Mouse (Mus musculus): ENCODE data around the gene Dhx8. TPM values are rescaled to one million over a fixed set of nuclear protein-coding genes. Genes with fewer than 3 reads are reported as not detected.

Dhx8 gene
- total RNA-seq, 4 experiments from 2014 or later, result 25.0 to 30.3 (median 28.0) TPM

GRCm38 (mm10) chr11:101801386-101801785 is 68.7 kb downstream of the Dhx8 start:
- DNase-seq, result no peak

GRCm38 (mm10) chr11:101805113-101805704 is 72.5 kb downstream of the Dhx8 start:
- DNase-seq, result no peak

DNA sequence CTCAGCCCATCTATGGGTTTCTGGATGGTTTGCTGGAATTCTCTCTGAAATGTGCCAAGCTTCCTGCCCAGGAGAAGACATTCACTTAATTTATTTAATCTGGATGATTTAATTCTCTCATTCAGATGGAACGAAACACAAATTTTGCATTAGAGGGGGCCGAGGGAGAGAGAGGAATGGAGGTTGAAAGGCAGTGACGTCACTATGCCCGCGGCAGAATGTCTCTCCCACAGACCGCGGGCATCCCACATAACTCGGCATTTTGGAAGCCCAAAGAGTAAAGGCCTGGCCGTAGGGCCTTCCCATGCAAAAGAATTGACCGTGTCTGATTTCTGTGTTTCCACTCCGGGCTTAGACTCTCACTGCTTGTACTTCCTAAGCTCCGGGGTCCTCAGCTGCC is 74.0 kb downstream of the Dhx8 start:
- no peak for DNase-seq

GRCm38 (mm10) chr11:101807266-101807665 is 74.5 kb downstream of the Dhx8 start:
- DNase-seq, result no peak

- DNase-seq, result no peak
These were observed 76.5 kb downstream of the Dhx8 start for GRCm38 (mm10) chr11:101809060-101809828.

DNA sequence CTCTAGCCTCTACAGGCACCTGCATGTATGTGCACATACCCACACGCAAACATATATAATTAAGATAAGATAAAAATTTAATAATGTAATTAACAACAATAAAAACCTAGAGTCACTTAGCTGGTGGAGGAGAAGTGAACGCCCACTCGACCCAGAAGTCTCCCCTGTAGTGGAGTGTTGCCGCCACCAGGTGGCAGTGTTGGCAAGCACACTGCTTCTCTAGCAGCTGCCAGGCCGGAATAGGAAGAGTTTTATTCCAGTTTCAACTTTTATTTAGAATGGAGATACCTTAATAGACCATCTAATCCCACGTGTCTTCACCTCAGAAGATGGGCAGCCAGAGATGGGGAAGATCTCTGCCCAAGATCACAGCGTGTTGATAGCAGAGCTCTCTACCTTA is 80.5 kb downstream of the Dhx8 start:
- DNase-seq, result peak; percentile 47

DNA sequence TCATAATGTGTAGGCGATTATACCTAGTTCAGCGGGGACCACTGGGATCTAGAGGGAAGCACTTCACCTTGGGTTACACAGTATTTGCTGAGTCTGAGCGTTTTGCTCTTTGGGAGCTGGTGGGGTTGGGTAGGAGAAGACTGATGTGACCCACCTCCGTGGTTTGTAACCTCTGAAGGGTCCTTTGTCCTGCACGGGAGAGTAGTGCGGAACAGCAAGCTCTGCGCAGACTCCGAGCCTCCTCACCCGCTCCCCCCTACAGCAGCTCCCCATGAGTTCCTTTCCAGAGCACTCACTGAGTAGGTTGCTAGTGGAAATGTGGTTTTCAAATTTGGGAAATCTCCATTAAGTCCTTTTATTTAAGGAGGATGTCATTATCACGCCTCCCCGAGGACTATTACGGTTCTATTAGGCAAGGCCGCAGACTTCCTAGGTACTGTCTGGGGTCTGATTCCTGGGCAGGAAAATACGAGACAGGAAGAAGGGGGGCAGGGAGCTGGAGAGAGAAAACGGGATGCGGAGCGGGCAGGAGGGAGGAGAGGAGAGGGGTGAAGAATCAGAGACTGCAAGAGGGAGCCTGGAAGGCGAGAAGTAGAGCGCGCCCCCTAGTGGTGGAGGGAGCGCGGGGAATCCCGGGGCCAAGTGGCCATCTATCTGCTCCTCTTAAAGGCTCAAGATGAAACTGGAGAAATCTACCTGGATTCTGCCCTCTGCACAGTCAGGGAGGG is 81.8 kb downstream of the Dhx8 start:
- no peak for DNase-seq

DNA sequence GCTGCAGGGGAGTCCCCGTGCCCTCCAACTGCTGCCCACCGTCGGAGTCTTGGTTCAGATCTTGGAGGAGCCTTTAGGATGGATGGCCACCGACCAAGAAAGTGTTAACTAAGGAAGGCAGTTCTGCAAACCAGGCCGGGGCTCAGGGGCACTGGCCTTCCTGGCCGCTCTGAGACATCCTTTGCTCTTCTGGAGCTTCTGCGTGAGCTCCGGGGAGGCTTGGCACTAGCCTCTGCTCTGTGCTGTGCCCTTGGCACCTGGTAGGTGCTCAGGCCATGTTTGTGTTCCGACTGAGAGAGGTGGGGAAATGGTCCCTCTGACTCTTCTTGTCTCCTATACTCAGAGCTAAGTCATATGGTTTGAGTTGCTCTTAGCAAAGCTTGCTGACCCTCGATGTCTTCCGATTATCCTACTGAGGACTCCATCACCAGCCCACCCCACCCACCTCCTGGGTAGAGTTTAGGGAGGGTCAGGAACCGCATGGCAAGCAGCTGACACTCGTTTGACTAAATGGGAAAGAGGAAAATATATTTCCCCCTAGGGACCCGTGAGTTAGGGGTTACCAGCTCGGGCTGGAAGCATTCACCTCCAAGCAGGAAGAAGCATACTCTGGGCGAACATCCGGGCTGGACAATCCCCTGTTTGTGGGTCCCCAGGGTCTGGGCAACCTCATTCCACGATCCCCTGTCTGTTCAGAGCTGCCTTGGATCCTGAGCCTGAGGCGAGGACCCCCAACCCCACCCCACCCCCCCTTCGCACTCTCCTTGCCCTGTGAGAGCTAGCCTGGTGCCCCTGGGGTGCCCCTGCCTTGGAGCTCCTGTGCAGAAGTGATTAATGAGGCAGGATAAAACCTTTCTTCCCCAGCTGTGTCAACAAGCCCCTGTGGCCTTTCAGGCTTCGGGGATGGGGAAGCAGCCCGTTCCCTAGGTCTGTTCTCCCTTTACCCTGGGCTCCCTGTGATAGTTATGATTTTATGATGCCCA is 82.7 kb downstream of the Dhx8 start:
- no peak for DNase-seq

Other genes with a start within 250 kb of the Dhx8 start
- 1 to 10 TPM; 1.0 to 3.0 (median 1.3) TPM for gene Brca1, start 181.0 kb upstream of the Dhx8 start, total RNA-seq (2022)
- gene Nbr1, start 180.8 kb upstream of the Dhx8 start, total RNA-seq (2022), result 100 to 1,000 TPM; 127 to 165 (median 149) TPM
- 10 to 100 TPM; 12.6 to 23.8 (median 18.7) TPM for gene Tmem106a, start 150.7 kb upstream of the Dhx8 start, total RNA-seq (2022)
- gene Gm11634, start 133.7 kb upstream of the Dhx8 start, total RNA-seq (2022), result not detected
- gene Rdm1, start 105.7 kb upstream of the Dhx8 start, total RNA-seq (2022), result 10 to 100 TPM; 30.5 to 45.6 (median 33.6) TPM
- 10 to 100 TPM; 12.5 to 22.1 (median 16.4) TPM for gene Arl4d, start 67.4 kb upstream of the Dhx8 start, total RNA-seq (2022)
- 1 to 10 TPM in 3 of 4 experiments, under 1 TPM in 1; 0.80 to 1.9 (median 1.4) TPM for gene Etv4, start 52.5 kb downstream of the Dhx8 start, total RNA-seq (2022)
- gene Meox1, start 161.5 kb downstream of the Dhx8 start, total RNA-seq (2022), result 1 to 10 TPM; 1.9 to 6.5 (median 4.1) TPM
- gene Sost, start 234.1 kb downstream of the Dhx8 start, total RNA-seq (2022), result not detected